17 mouse cellular contexts compared by ENCODE assay signal in the genomic region with DNA sequence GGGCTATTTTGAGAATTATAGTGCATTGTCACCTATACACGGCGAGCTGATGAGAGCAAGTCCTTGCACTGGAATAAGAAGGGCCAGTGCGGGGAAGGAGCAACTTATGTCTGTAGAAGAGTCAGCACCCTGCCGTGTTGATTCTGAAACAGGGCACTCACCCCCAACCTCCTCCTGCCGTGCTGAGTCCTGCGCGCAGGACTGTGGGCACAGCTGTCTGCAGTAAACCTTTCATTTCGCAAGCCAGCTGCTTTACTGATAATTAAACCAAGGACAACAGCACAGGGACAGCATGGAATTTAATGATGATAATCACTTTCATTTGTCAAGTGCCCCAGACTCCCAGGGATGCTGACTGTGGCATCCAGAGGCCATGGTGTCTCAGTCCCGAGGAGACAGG. TPM values are rescaled to one million over a fixed set of nuclear protein-coding genes. Genes with fewer than 3 reads are reported as not detected.
DNase-seq lines count a peak whose midpoint lies in the region; ATAC-seq and TF ChIP-seq lines count a peak whose summit lies in the region.
"Had no signal": no experiment of that assay in that cellular context is flagged by ENCODE, and none has a peak within 500 bp of the region (broad histone marks: within the 10 kb centered on the region; RNA-seq: fewer than 3 reads in every experiment).

No protein-coding gene starts in this region.

- no peak for TF ChIP-seq CTCF in brain, embryonic 14.5 days (IDR thresholded peaks at IDR 0.05; ENCODE audit: borderline replicate concordance, extremely low read depth, insufficient read depth, insufficient read length)

- H3K4me2 ChIP-seq in hindbrain, embryonic 11.5 days (replicated peaks; ENCODE audit: low read depth, low read length) = no peak overlapping the region
- no peak overlapping the region for H3K4me2 ChIP-seq in limb, embryonic 11.5 days (ENCODE audit: low read depth, severe bottlenecking)
- H3K4me2 ChIP-seq: liver, embryonic 11.5 days had no signal

- no peak overlapping the region for H3K9ac ChIP-seq in hindbrain, embryonic 11.5 days (ENCODE audit: low read depth, low read length)
- no peak overlapping the region; the same call in 1 of the 2 replicates for H3K9ac ChIP-seq in limb, embryonic 11.5 days (ENCODE audit: low read length)

- no peaks in the 10 kb centered on the region for H3K9me3 ChIP-seq in hindbrain, embryonic 11.5 days (ENCODE audit: control insufficient read depth, low read length)
- no peaks in the 10 kb centered on the region for H3K9me3 ChIP-seq in hindbrain, embryonic 10.5 days
- H3K9me3 ChIP-seq in limb, embryonic 11.5 days (ENCODE audit: control insufficient read depth, low read length) = no peaks in the 10 kb centered on the region

- H3K4me1 ChIP-seq in hindbrain, embryonic 11.5 days (replicated peaks; ENCODE audit: control insufficient read depth, insufficient read depth, low read length) = 0 out of 2 replicates have a peak, but pooled peaks cover 2% of the 10 kb centered on the region
- H3K4me1 ChIP-seq in hindbrain, embryonic 10.5 days (replicated peaks) = peaks cover 58% of the 10 kb centered on the region
- H3K4me1 ChIP-seq in limb, embryonic 11.5 days (ENCODE audit: control insufficient read depth, insufficient read depth, low read length) = peaks cover 63% of the 10 kb centered on the region

- H3K27ac ChIP-seq in hindbrain, embryonic 11.5 days (ENCODE audit: low read depth, low read length) = no peak overlapping the region
- no peak overlapping the region for H3K27ac ChIP-seq in hindbrain, embryonic 10.5 days
- H3K27ac ChIP-seq in limb, embryonic 11.5 days (replicated peaks; ENCODE audit: low read depth, low read length) = 0 out of 2 replicates have a peak overlapping the region, but pooled peaks have one; percentile 12

- no peak overlapping the region for H3K4me3 ChIP-seq in hindbrain, embryonic 11.5 days (ENCODE audit: low read depth, low read length)
- H3K4me3 ChIP-seq in hindbrain, embryonic 10.5 days = no peak overlapping the region
- H3K4me3 ChIP-seq in limb, embryonic 11.5 days (ENCODE audit: low read depth, low read length) = no peak overlapping the region

- H3K36me3 ChIP-seq in hindbrain, embryonic 11.5 days (ENCODE audit: control insufficient read depth, insufficient read depth, low read length) = no peaks in the 10 kb centered on the region
- H3K36me3 ChIP-seq in hindbrain, embryonic 10.5 days = no peaks in the 10 kb centered on the region
- no peaks in the 10 kb centered on the region for H3K36me3 ChIP-seq in limb, embryonic 11.5 days (ENCODE audit: control insufficient read depth, insufficient read depth, low read length)

- TF ChIP-seq POLR2A in brain, embryonic 14.5 days (IDR thresholded peaks at IDR 0.05; ENCODE audit: borderline replicate concordance, extremely low read depth, insufficient read depth, insufficient read length, poor library complexity, severe bottlenecking) = no peak

- no peak for DNase-seq in hindbrain, embryonic 11.5 days (ENCODE audit: low spot score)
- DNase-seq in hindbrain, embryonic 10.5 days (ENCODE audit: low spot score) = no peak
- peak; percentile 13 for DNase-seq in brain, adult 2 months (ENCODE audit: low read depth, low spot score)
- peak; percentile 37 for DNase-seq in brain, embryonic 14.5 days (ENCODE audit: low read depth)
- no peak for DNase-seq in limb, embryonic 11.5 days (ENCODE audit: low spot score)
- DNase-seq in yolk sac, embryonic 10.5 days (ENCODE audit: low spot score) = no peak
- no peak for DNase-seq in kidney, postnatal 4 days
- DNase-seq: kidney, postnatal 10 days; left cerebral cortex, postnatal 4 days; lung, adult 18-20 months; lung, postnatal 14 days; retina, postnatal 1 day had no signal

- 35% methylated on average over 9 of the region's 9 CpGs for WGBS in hindbrain, embryonic 11.5 days
- WGBS in hindbrain, embryonic 10.5 days = 36% methylated on average over 9 of the region's 9 CpGs
- WGBS in limb, embryonic 11.5 days = 17% methylated on average over 9 of the region's 9 CpGs

- H3K27me3 ChIP-seq in hindbrain, embryonic 11.5 days (ENCODE audit: control insufficient read depth, insufficient read depth, low read length) = 0 out of 2 replicates have a peak, but pooled peaks cover 2% of the 10 kb centered on the region
- H3K27me3 ChIP-seq in hindbrain, embryonic 10.5 days (ENCODE audit: insufficient read depth, poor library complexity, severe bottlenecking) = peaks cover 11% of the 10 kb centered on the region; the same call in 1 of the 2 replicates
- no peaks in the 10 kb centered on the region for H3K27me3 ChIP-seq in limb, embryonic 11.5 days (ENCODE audit: control insufficient read depth, insufficient read depth, low read length)

- peak; percentile 55; the same call in 1 of the 2 replicates for ATAC-seq in hindbrain, embryonic 11.5 days (ENCODE audit: low FRiP score)
- ATAC-seq in limb, embryonic 11.5 days (ENCODE audit: insufficient number of reproducible peaks, low FRiP score, low TSS enrichment, low read depth) = no peak
- ATAC-seq: intestine, postnatal 0 days had no signal

RNA-seq across cellular contexts. Expression of a gene that starts 1.2 kb away (rescaled TPM):
- polyA plus RNA-seq in hindbrain, embryonic 11.5 days (2014; fragmentation: Nextera tagmentation; extraction: Ambion mirVana) = not detected in 2 replicates
- not detected in 2 replicates for polyA plus RNA-seq in hindbrain, embryonic 10.5 days (2016; fragmentation: Nextera tagmentation; extraction: Ambion mirVana)
- polyA plus RNA-seq in brain, embryonic 14.5 days (2012; rRNA removed) = not detected in 2 replicates
- polyA plus RNA-seq in limb, embryonic 11.5 days (2014; fragmentation: Nextera tagmentation; extraction: Ambion mirVana) = not detected in 2 replicates
- polyA plus RNA-seq: heart, embryonic 16.5 days; intestine, postnatal 0 days; liver, embryonic 11.5 days; stomach, embryonic 16.5 days; thymus, postnatal 0 days had no signal

RNA-seq across cellular contexts. Expression of a gene that starts 14.2 kb away (rescaled TPM):
- polyA plus RNA-seq in hindbrain, embryonic 11.5 days (2014; fragmentation: Nextera tagmentation; extraction: Ambion mirVana) = 230 and 234 TPM in 2 replicates
- 236 and 247 TPM in 2 replicates for polyA plus RNA-seq in hindbrain, embryonic 10.5 days (2016; fragmentation: Nextera tagmentation; extraction: Ambion mirVana)
- polyA plus RNA-seq in brain, embryonic 14.5 days (2012; rRNA removed) = 60.4 and 72.7 TPM in 2 replicates
- polyA plus RNA-seq in limb, embryonic 11.5 days (2014; fragmentation: Nextera tagmentation; extraction: Ambion mirVana) = 271 and 274 TPM in 2 replicates

RNA-seq across cellular contexts. Expression of a gene that starts 34.8 kb away (rescaled TPM):
- polyA plus RNA-seq in hindbrain, embryonic 11.5 days (2014; fragmentation: Nextera tagmentation; extraction: Ambion mirVana) = 88.2 and 90.4 TPM in 2 replicates
- polyA plus RNA-seq in hindbrain, embryonic 10.5 days (2016; fragmentation: Nextera tagmentation; extraction: Ambion mirVana) = 90.0 and 94.0 TPM in 2 replicates
- 58.5 and 63.8 TPM in 2 replicates for polyA plus RNA-seq in brain, embryonic 14.5 days (2012; rRNA removed)
- polyA plus RNA-seq in limb, embryonic 11.5 days (2014; fragmentation: Nextera tagmentation; extraction: Ambion mirVana) = 87.7 and 89.7 TPM in 2 replicates

Comparison
In these comparisons a context has a peak if more than half of its experiments do, and no peak if none do; other contexts are left out.
1. DNase-seq: peak in brain, adult 2 months (single experiment) and brain, embryonic 14.5 days (single experiment); none in hindbrain, embryonic 11.5 days (single experiment), hindbrain, embryonic 10.5 days (single experiment), limb, embryonic 11.5 days (single experiment), yolk sac, embryonic 10.5 days (single experiment) and kidney, postnatal 4 days (0 of 2).